Mouse (Mus musculus) midbrain, postnatal 0 days (tissue): ENCODE measurements at regions not wholly inside any gene's neighbourhood (a gene's known extent, or its start where the extent isn't known, plus 50 kb on each side); places are given as distances from the start of the nearest gene placed in this dataset.

Experiments
- ATAC-seq: fragments of 200-750 bp; cut with Nextera tagmentation; 2 replicates; pipeline ENCODE4 v1.8.0; 2017; ENCODE audit warnings: moderate number of reproducible peaks, mild to moderate bottlenecking, moderate TSS enrichment, moderate library complexity; ENCODE audit not compliant: low FRiP score
- DNase-seq: peaks from one replicate; pipeline ENCODE4 v3.0.0-alpha.2; 2015; ENCODE audit warnings: low spot score
- H3K27ac ChIP-seq: fragments of 300-500 bp; sonication (generic); 2 replicates; pipeline ENCODE4 v1.5.1; 2014; ENCODE audit warnings: low read depth, mild to moderate bottlenecking, low read length, mixed read lengths
- H3K27me3 ChIP-seq: fragments of 300-500 bp; sonication (generic); 2 replicates; pipeline ENCODE4 v1.6.1; 2014; ENCODE audit warnings: low read length, control low read depth, mixed read lengths; ENCODE audit not compliant: insufficient read depth
- H3K36me3 ChIP-seq: fragments of 300-500 bp; sonication (generic); 2 replicates; pipeline ENCODE4 v1.6.1; 2014; ENCODE audit warnings: low read length, control low read depth, mixed read lengths; ENCODE audit not compliant: insufficient read depth
- H3K4me1 ChIP-seq: fragments of 300-500 bp; sonication (generic); 2 replicates; pipeline ENCODE4 v1.6.1; 2014; ENCODE audit warnings: mild to moderate bottlenecking, control low read depth, antibody characterized with exemption, low read length, mixed read lengths; ENCODE audit not compliant: insufficient read depth
- H3K4me2 ChIP-seq: fragments of 300-500 bp; sonication (generic); 2 replicates; pipeline ENCODE4 v1.6.1; 2014; ENCODE audit warnings: low read depth, mild to moderate bottlenecking, low read length, mixed read lengths; ENCODE audit not compliant: poor library complexity, severe bottlenecking
- H3K4me3 ChIP-seq: fragments of 300-500 bp; sonication (generic); 2 replicates; pipeline ENCODE4 v1.5.1; 2014; ENCODE audit warnings: low read depth, mild to moderate bottlenecking, low read length, moderate library complexity
- H3K9ac ChIP-seq: fragments of 300-500 bp; sonication (generic); replicated peaks from 2 replicates; pipeline ENCODE4 v1.6.1; 2014; ENCODE audit warnings: mild to moderate bottlenecking, low read length, moderate library complexity, mixed read lengths; ENCODE audit not compliant: poor library complexity, severe bottlenecking
- H3K9me3 ChIP-seq: fragments of 300-500 bp; sonication (generic); 2 replicates; pipeline ENCODE4 v1.6.1; 2016; ENCODE audit warnings: low read length, control low read depth
- CTCF ChIP-seq: IDR thresholded peaks from 2 replicates; pipeline ENCODE4 v1.5.1; 2016; ENCODE audit warnings: antibody characterized with exemption, mild to moderate bottlenecking
- WGBS: fragments of 180-500 bp; shearing (Covaris S2); extraction: QIAGEN DNeasy Blood & Tissue Kit; methylation state at CpG from one replicate; pipeline ENCODE4 v1.1.7; 2014; 5-methylcytosine and 5-hydroxymethylcytosine counted together

DNA sequence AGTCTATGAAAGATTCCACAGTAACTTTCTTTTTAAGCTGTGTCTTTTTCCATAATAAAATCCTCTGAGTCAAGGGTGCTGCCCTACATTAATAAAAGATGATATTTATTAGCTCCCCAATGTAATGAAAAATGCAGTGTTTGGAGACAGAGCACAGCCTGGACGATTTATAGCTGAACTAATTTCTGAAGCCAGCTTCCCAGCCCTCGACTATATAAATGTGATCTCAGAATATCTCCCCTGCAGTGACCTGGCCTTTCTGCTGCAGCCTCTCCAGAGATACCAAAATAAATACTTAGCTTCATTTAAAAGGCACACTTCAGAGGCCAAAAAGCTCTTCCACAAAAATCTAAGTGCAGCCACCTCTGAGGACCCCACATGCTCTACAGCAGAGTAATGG lies 534.7 kb downstream of the Zfp619 start:
- no peak overlapping the region for H3K9ac ChIP-seq
- H3K27me3 ChIP-seq: no peaks in the 10 kb centered on the region
- no peak overlapping the region for H3K4me2 ChIP-seq
- H3K4me3 ChIP-seq: no peak overlapping the region
- H3K27ac ChIP-seq: no peak overlapping the region
- DNase-seq: no peak
- no peaks in the 10 kb centered on the region for H3K4me1 ChIP-seq
- no peak for TF ChIP-seq CTCF
- no peaks in the 10 kb centered on the region for H3K9me3 ChIP-seq
- no peak for ATAC-seq
- WGBS: 37% methylated on average over 2 of the region's 2 CpGs
- no peaks in the 10 kb centered on the region for H3K36me3 ChIP-seq

DNA sequence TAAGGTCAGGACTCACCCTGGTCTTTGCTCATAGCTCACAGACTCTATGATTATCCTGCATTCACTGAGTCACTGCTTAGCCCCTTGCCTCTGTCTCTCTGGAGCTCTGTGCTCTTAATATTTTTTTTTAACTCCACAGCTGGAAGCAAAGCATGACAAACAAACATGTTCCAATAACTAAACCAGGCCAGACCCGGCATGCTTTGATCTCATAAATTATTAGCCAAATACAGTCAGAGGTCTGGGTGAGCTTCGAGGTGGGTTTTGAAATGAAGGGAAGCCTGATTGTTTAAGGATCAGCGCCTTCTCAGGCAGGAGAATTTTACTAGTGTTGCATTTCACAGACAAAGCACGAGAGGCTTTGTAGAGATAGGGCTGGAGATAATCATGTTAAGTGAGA lies 541.3 kb downstream of the Zfp619 start:
- Histone ChIP-seq H3K4me1 (no peaks in the 10 kb centered on the region), H3K9me3 (no peaks in the 10 kb centered on the region), H3K27ac (no peak overlapping the region), H3K36me3 (no peaks in the 10 kb centered on the region), H3K9ac (no peak overlapping the region), H3K4me2 (no peak overlapping the region), H3K27me3 (no peaks in the 10 kb centered on the region), H3K4me3 (no peak overlapping the region)
- DNase-seq: no peak
- WGBS: 21% methylated on average over 4 of the region's 4 CpGs
- ATAC-seq: no peak
- no peak for TF ChIP-seq CTCF

DNA sequence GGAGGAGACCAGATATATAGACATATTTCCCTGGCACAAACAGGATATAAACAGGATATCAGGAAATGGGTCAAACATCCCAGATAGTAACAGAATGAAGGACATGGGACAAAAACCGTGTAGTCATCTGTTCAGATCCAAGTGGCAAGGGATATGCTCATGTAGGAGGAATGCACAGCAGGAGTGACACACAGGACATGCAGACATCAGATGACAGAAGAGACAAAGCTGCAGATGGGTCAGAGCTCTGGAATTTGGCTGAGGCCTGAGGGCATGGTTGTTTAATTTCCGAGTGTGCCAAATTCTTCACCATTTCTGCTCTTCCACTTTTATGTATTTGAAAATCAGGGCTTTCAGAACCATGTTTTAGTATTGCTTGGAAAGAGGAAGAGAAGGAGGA lies 547.1 kb downstream of the Zfp619 start:
- ATAC-seq (no peak), DNase-seq (no peak)
- H3K4me2 ChIP-seq: no peak overlapping the region
- no peak overlapping the region for H3K27ac ChIP-seq
- no peak overlapping the region for H3K9ac ChIP-seq
- H3K36me3 ChIP-seq: no peaks in the 10 kb centered on the region
- no peak for TF ChIP-seq CTCF
- no peak overlapping the region for H3K4me3 ChIP-seq
- no peaks in the 10 kb centered on the region for H3K9me3 ChIP-seq
- WGBS: 59% methylated on average over 2 of the region's 2 CpGs
- H3K27me3 ChIP-seq: no peaks in the 10 kb centered on the region
- no peaks in the 10 kb centered on the region for H3K4me1 ChIP-seq

DNA sequence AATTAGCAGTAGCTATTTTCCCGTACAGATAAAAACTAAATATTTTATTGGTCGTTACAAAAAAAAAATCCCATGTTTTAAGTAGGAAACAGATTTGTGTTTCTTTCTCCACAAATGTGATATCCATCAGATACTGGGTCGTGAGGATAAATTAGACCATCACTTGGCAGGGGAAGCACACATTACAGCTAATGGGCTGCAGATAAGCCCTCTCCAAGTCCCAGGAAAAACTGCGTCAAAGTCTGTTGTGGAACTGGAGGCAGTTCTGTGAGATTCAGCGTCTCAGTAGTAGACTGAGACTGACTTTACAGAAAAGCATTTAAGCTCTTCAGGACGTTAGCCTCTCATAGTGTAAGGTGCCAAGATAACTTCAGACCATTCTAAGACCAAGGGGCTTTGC lies 548.0 kb downstream of the Zfp619 start:
- Histone ChIP-seq H3K27ac (no peak overlapping the region), H3K9me3 (no peaks in the 10 kb centered on the region), H3K4me3 (no peak overlapping the region), H3K27me3 (no peaks in the 10 kb centered on the region), H3K9ac (no peak overlapping the region), H3K4me2 (no peak overlapping the region), H3K4me1 (no peaks in the 10 kb centered on the region), H3K36me3 (no peaks in the 10 kb centered on the region)
- ATAC-seq (no peak), DNase-seq (peak; percentile 5)
- TF ChIP-seq CTCF: no peak
- 72% methylated on average over 6 of the region's 6 CpGs for WGBS

DNA sequence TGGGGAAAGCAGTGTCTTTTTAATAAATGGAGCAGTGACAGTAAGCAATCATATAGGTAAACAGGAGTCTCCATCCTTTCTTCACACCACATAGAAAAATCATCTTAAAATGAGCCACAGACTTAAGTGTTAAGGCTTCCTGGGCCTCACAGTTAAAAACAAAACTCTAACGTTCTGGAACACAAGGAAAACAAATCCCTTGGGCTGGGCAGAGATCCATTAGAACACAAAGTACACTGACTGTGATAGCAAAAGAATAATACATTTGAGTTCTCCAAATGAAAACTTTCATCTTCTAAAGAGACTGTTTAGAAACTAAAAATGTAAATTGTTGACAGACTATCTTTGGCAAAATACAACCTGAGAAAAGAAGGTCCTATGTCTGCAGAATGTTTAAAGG lies 549.8 kb downstream of the Zfp619 start:
- no peak for ATAC-seq
- TF ChIP-seq CTCF: no peak

DNA sequence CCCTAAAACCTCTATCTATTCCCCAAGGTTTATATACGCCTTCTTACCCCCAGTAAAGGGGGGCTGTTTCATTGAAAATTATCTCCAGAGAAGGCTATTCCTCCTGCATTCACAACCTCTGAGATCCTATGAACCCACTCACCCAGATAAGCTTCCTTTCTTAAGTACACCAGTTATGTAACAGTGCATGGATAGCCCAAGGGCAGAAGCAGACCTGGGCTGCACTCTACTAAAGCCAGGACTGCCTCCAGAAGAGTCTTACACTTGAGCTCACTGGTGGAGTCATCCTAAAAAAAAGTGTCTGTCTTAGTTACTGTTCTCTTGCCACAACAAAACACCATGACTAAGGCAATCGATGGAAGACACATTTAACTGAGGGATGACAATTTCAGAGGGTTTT lies 553.7 kb downstream of the Zfp619 start:
- ATAC-seq: no peak
- 81% methylated on average over 2 of the region's 2 CpGs for WGBS

More for the DNA sequence above, 549.8 kb downstream of the Zfp619 start:
- DNase-seq: no peak
- 53% methylated on average over 1 of the region's 1 CpGs for WGBS
- H3K27me3 ChIP-seq: no peaks in the 10 kb centered on the region
- no peaks in the 10 kb centered on the region for H3K36me3 ChIP-seq
- H3K9ac ChIP-seq: no peak overlapping the region
- no peaks in the 10 kb centered on the region for H3K9me3 ChIP-seq
- no peaks in the 10 kb centered on the region for H3K4me1 ChIP-seq
- H3K27ac ChIP-seq: no peak overlapping the region
- no peak overlapping the region for H3K4me3 ChIP-seq
- no peak overlapping the region for H3K4me2 ChIP-seq

More for the DNA sequence above, 553.7 kb downstream of the Zfp619 start:
- no peak for DNase-seq
- no peaks in the 10 kb centered on the region for H3K27me3 ChIP-seq
- no peaks in the 10 kb centered on the region for H3K36me3 ChIP-seq
- no peak overlapping the region for H3K9ac ChIP-seq
- H3K27ac ChIP-seq: no peak overlapping the region
- no peaks in the 10 kb centered on the region for H3K4me1 ChIP-seq
- no peaks in the 10 kb centered on the region for H3K9me3 ChIP-seq
- no peak overlapping the region for H3K4me2 ChIP-seq
- H3K4me3 ChIP-seq: no peak overlapping the region
- no peak for TF ChIP-seq CTCF
